Mouse (Mus musculus) small intestine, adult 2 months (tissue): ENCODE measurements around the gene Fndc3b.

Experiments
- CTCF ChIP-seq: fragments of 200-500 bp; IDR thresholded peaks from 2 replicates; pipeline ENCODE4 v1.5.1; 2012; ENCODE audit warnings: low read depth, mild to moderate bottlenecking, control low read depth, inconsistent platforms, low read length, moderate library complexity, mixed read lengths; ENCODE audit not compliant: insufficient replicate concordance, insufficient read length; ENCODE audit errors: extremely low read depth
- POLR2A ChIP-seq: fragments of 200-500 bp; IDR thresholded peaks from 2 replicates; pipeline ENCODE4 v1.6.1; 2012; ENCODE audit warnings: low read depth, mild to moderate bottlenecking, control low read depth, inconsistent platforms, low read length, moderate library complexity

DNA sequence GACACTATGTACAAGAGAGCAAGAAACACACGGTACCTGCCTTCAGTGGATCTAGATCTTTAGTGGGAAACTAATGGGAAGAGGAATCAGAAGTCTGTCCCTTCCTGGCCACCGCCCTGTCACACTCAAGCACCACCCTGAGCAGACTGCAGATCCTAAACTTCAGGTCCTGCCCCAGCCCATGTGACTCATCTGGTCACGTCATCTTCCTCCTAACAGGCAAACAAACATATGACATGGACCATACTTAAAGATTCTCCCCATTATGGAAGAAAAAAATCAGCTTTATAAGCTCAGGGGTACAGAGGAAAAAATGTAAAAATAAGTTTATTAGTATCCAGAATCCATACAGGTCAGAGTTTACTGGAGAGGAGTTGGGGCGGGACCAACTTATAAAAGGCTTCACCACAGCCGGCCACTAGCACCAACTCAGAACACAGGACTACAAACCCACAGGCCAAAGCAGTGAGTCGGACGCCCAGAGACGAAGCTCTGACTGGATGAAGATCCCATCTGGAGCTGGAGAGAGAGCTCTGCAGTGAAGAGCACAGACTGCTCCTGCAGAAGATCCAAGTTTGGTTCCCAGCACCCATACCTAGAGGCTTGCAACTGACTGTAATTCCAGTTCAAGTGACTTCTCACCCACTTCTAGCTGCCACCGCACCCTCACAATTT is 19.5 kb downstream of the Fndc3b start:
- TF ChIP-seq CTCF (no peak), POLR2A (no peak)
